In the genomic region with DNA sequence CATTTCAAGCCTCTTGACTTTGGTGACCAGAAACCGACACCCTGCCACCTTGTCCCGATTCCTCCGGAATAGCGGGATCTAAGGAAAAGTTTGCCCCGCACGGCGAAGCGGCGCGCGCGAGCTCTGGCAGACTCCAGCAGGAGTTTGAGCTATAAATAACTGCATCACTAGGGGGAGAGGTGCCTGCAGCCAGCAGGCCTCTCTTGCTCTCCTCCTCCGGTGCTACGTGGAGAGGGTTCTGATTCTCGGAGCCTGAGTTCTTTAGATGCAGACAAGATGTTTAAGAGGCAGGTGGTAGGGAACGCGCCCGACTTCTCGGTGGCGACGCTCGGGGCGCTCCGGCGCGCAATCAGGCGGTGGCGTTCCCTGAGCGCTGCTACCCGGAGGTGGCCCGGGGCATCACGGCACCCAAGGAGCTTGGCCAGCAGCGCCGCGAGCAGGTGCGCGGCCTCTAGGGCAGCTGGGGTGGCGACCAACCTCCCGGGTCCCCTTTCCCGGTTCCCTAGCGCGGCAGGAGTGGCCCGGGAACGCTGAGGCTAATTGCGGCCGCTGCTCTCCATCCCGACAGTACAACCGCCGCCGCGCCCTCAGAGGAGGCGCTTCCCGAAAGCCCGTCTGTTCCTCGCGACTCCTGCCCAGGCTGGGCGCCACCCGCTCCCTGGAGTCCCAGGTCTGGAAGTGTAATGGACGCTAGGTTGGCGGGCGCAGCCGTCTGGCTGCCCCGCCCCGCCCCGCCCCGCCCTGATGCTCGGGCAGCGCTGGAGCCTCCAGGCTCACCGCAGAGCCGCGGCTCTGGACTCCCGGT, we compare ENCODE assay signal across 8 mouse cellular contexts. TPM values are rescaled to one million over a fixed set of nuclear protein-coding genes. Genes with fewer than 3 reads are reported as not detected.
A peak's percentile ranks its signal among the peaks of the same experiment; 100 is the strongest.
DNase-seq lines count a peak whose midpoint lies in the region; ATAC-seq lines count a peak whose summit lies in the region.

No protein-coding gene starts in this region.

- peak overlapping the region; percentile 81 for H3K4me3 ChIP-seq in hindbrain, embryonic 11.5 days (ENCODE audit: low read depth, low read length)

- H3K36me3 ChIP-seq in hindbrain, embryonic 11.5 days (ENCODE audit: control insufficient read depth, insufficient read depth, low read length), result no peaks in the 10 kb centered on the region

- H3K9me3 ChIP-seq in hindbrain, embryonic 11.5 days (ENCODE audit: control insufficient read depth, low read length), result no peaks in the 10 kb centered on the region

- H3K9ac ChIP-seq in hindbrain, embryonic 11.5 days (ENCODE audit: low read depth, low read length), result peak overlapping the region; percentile 89

- peak overlapping the region; percentile 79 for H3K4me2 ChIP-seq in hindbrain, embryonic 11.5 days (replicated peaks; ENCODE audit: low read depth, low read length)

- H3K27me3 ChIP-seq in hindbrain, embryonic 11.5 days (ENCODE audit: control insufficient read depth, insufficient read depth, low read length), result no peaks in the 10 kb centered on the region

- WGBS in hindbrain, embryonic 11.5 days, result under 1% methylated on average over 60 of the region's 72 CpGs

- ATAC-seq in hindbrain, embryonic 11.5 days (ENCODE audit: low FRiP score), result peak; percentile 51
- no peak for ATAC-seq in monocyte, adult 5-6 weeks (replicated peaks; ENCODE audit: insufficient number of reproducible peaks, low FRiP score, low TSS enrichment, poor library complexity, severe bottlenecking)

- peak; percentile 61 for DNase-seq in adrenal gland, postnatal 14 days
- peak; percentile 29 to 64 for DNase-seq in cerebellum, postnatal 4 days (ENCODE audit: low spot score in 2 of 2)
- DNase-seq in frontal cortex, postnatal 36 days (ENCODE audit: low spot score in 2 of 2), result peak; percentile 59 to 72
- peak; percentile 81 for DNase-seq in hindbrain, embryonic 11.5 days (ENCODE audit: low spot score)
- peak; percentile 46 to 63 for DNase-seq in layer of hippocampus, postnatal 36 days
- peak; percentile 48 for DNase-seq in lung, postnatal 14 days
- peak; percentile 76 for DNase-seq in retina, embryonic 14.5 days (ENCODE audit: low spot score)

- no peaks in the 10 kb centered on the region for H3K4me1 ChIP-seq in hindbrain, embryonic 11.5 days (replicated peaks; ENCODE audit: control insufficient read depth, insufficient read depth, low read length)

- peak overlapping the region; percentile 91 for H3K27ac ChIP-seq in hindbrain, embryonic 11.5 days (ENCODE audit: low read depth, low read length)

RNA-seq across cellular contexts. Expression of gene Epha7, which starts 2.1 kb away (rescaled TPM):
- total RNA-seq in adrenal gland, postnatal 14 days (2021), result 2.4 and 3.1 TPM in 2 replicates
- polyA plus RNA-seq in hindbrain, embryonic 11.5 days (2014; fragmentation: Nextera tagmentation; extraction: Ambion mirVana), result 60.9 and 67.8 TPM in 2 replicates
- 100 to 1,000 TPM; 206 to 208 TPM for total RNA-seq in layer of hippocampus, postnatal 36 days (2021)
- 0.19 to 1.2 TPM (median 0.29 TPM) in 3 replicates for total RNA-seq in monocyte, adult 5-6 weeks (2017)

Comparison
In these comparisons a context has a peak if more than half of its experiments do, and no peak if none do; other contexts are left out.
1. RNA of gene Epha7, which starts 2.1 kb away (total RNA-seq): 206 to 208 TPM in layer of hippocampus, postnatal 36 days; 2.4 to 3.1 TPM in adrenal gland, postnatal 14 days and 0.19 to 1.2 TPM in monocyte, adult 5-6 weeks; every median in the first group is over 10 times any median in the second.
2. Peak in every context shown above with its lines, with median percentiles within 50 percentile points of each other: DNase-seq.